Mouse (Mus musculus): ENCODE data around the gene Theg.

GRCm38 (mm10) chr10:79626156-79626555 is 39.0 kb upstream of the Theg start:
- TF ChIP-seq CTCF (IDR thresholded peaks at IDR 0.05; ENCODE audit: low read depth, low read length) = no peak
- TF ChIP-seq POLR2A (IDR thresholded peaks at IDR 0.05; ENCODE audit: extremely low read depth, insufficient read depth, low read length) = no peak
